Mouse (Mus musculus) layer of hippocampus, adult 2 months (tissue): ENCODE results near the gene Ttc39d. TPM values are rescaled to one million over a fixed set of nuclear protein-coding genes. Genes with fewer than 3 reads are reported as not detected.
"Not testable (repeated sequence)": the region's sequence is repeated elsewhere in the genome, so short reads cannot be mapped to it uniquely, and the experiment has no call there.

Source experiments
- DNase-seq, 2 experiments: peaks; one replicate each; pipeline ENCODE4 v3.0.0; 2022; ENCODE audit warnings: low spot score in 2 of 2
- H3K27ac ChIP-seq: fragments of 200-600 bp; 2 replicates; pipeline ENCODE4 v1.8.1; 2022
- H3K4me3 ChIP-seq: fragments of 200-600 bp; 2 replicates; pipeline ENCODE4 v1.8.1; 2022; ENCODE audit warnings: mild to moderate bottlenecking
- CTCF ChIP-seq: fragments of 200-600 bp; conservative IDR thresholded peaks from 2 replicates; pipeline ENCODE4 v1.8.1; 2022; ENCODE audit warnings: antibody characterized with exemption, mild to moderate bottlenecking, moderate library complexity
- total RNA-seq, 2 experiments: library from RNA; stranded (reverse); gene quantifications; 2 replicates each; pipeline ENCODE4 v1.2.3; 2021

Ttc39d gene
- total RNA-seq, 2 experiments from 2014 or later = 0.15 to 0.28 TPM

GRCm38 (mm10) chr17:80220131-80220530 is 12.9 kb downstream of the Ttc39d start:
- no peak for DNase-seq
- H3K27ac ChIP-seq = no peak overlapping the region
- H3K4me3 ChIP-seq = no peak overlapping the region
- TF ChIP-seq CTCF = no peak

DNA sequence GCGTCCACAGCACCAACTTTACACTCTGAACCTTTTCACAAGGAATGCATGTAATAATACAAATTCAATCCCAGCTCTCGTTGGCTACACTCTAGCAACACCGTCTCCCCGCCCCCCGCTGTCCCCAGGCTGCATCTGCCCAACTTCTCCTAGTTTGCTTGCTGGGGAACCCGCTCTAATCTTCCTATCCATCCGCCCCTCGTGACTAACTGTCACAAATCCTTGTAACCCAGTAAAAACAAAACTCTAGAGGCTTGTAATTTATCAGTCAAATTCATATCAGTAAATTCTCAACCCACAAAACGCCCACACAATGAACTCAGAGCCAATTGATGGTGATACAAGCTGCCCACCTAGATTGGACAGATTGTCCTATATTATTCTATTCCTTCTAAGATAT is 13.9 kb downstream of the Ttc39d start:
- no peak overlapping the region for H3K4me3 ChIP-seq
- no peak for DNase-seq
- no peak overlapping the region for H3K27ac ChIP-seq
- no peak for TF ChIP-seq CTCF

GRCm38 (mm10) chr17:80221890-80222628 is 14.8 kb downstream of the Ttc39d start:
- no peak overlapping the region for H3K4me3 ChIP-seq
- DNase-seq = no peak
- no peak overlapping the region for H3K27ac ChIP-seq
- TF ChIP-seq CTCF = peak; percentile 58

GRCm38 (mm10) chr17:80223829-80224228 is 16.6 kb downstream of the Ttc39d start:
- no peak for TF ChIP-seq CTCF
- H3K27ac ChIP-seq = peak overlapping the region; percentile 95
- no peak for DNase-seq

GRCm38 (mm10) chr17:80224326-80225116 is 17.3 kb downstream of the Ttc39d start, which contains the start of gene Gemin6:
Gemin6 (plus strand) TSS chr17:80224441.
- TF ChIP-seq CTCF = no peak
- Histone ChIP-seq H3K27ac (peak within 1 kb of the TSS; percentile 95), H3K4me3 (peak within 1 kb of the TSS; percentile 74)
- peak; percentile 84 to 91 for DNase-seq

More at GRCm38 (mm10) chr17:80223829-80224228, 16.6 kb downstream of the Ttc39d start:
- peak overlapping the region; percentile 74 for H3K4me3 ChIP-seq

GRCm38 (mm10) chr17:80225142-80225541 is 17.9 kb downstream of the Ttc39d start:
- not testable (repeated sequence) for DNase-seq, H3K27ac ChIP-seq
- H3K4me3 ChIP-seq = peak overlapping the region; percentile 74

DNA sequence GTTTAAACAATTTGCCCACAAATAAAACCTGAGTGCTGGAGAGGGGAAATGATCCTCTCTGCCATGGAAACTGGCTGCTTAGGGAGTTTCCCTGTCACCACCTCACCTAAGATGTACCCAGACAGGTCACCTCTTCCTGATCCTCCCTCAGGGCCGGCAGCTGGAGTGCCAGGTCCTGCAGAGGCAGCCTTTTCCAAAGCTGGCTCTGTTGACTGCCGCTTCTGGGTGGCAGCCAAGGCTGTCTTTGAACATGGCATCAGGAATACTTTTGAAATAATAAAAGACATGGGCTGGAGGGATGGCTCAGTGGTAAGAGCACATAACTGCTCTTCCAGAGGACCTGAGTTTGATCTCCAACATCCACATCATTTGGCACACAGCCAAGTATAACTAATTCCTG is 22.1 kb downstream of the Ttc39d start:
- H3K4me3 ChIP-seq = no peak overlapping the region
- peak overlapping the region; percentile 47; the same call in 1 of the 2 replicates for H3K27ac ChIP-seq
- DNase-seq = no peak

GRCm38 (mm10) chr17:80233844-80234243 is 26.6 kb downstream of the Ttc39d start:
- no peak for DNase-seq
- Histone ChIP-seq H3K27ac (no peak overlapping the region), H3K4me3 (no peak overlapping the region)
- no peak for TF ChIP-seq CTCF

More for the DNA sequence above, 22.1 kb downstream of the Ttc39d start:
- no peak for TF ChIP-seq CTCF

GRCm38 (mm10) chr17:80234376-80234775 is 27.1 kb downstream of the Ttc39d start:
- Histone ChIP-seq H3K27ac (0 out of 2 replicates have a peak overlapping the region, but pooled peaks have one; percentile 19), H3K4me3 (no peak overlapping the region)
- no peak for TF ChIP-seq CTCF
- no peak for DNase-seq

DNA sequence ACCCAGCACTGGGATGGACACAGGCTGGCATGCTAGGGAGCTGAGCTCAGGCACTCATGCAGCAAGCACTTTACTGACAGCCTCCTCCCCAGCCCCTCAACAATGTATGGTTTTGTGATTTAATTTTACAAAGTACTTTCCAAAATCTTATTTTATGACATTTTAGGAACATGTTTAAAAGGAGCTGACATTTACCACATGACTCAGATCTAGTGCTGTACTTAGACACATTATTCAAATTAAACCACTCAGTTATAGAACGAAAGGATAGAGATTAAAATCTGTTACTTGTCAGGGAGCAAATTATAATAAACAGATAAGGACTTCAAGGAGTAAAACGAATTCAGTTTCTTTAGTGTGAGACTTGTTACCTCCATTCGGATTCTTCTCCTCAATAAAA is 28.2 kb downstream of the Ttc39d start:
- TF ChIP-seq CTCF = no peak
- Histone ChIP-seq H3K4me3 (no peak overlapping the region), H3K27ac (peak overlapping the region; percentile 68; the same call in 1 of the 2 replicates)
- no peak for DNase-seq

DNA sequence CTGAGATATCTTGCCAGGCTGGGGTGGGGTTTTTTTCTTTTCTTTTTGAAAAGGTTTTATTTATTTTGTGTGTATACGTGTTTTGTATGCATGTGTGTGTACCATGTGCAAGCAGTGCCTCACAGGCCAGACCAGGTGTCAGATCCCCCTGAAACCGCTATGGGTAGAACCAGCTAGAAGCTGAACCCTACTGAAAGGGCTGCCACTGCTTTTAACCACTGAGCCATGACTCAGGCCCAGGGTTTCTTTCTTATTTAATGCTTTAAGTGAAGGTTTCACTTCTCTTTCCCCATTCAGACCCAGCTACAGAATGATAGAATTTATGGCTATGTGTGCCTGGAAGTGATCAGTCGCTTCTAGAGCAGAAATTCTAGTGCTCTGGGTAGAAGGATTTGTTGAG is 29.5 kb downstream of the Ttc39d start:
- no peak overlapping the region for H3K4me3 ChIP-seq
- TF ChIP-seq CTCF = no peak
- H3K27ac ChIP-seq = no peak overlapping the region
- no peak for DNase-seq

- Histone ChIP-seq H3K27ac (no peak overlapping the region), H3K4me3 (no peak overlapping the region)
- TF ChIP-seq CTCF = no peak
- DNase-seq = no peak
These were observed 30.2 kb downstream of the Ttc39d start for GRCm38 (mm10) chr17:80237475-80237874.

DNA sequence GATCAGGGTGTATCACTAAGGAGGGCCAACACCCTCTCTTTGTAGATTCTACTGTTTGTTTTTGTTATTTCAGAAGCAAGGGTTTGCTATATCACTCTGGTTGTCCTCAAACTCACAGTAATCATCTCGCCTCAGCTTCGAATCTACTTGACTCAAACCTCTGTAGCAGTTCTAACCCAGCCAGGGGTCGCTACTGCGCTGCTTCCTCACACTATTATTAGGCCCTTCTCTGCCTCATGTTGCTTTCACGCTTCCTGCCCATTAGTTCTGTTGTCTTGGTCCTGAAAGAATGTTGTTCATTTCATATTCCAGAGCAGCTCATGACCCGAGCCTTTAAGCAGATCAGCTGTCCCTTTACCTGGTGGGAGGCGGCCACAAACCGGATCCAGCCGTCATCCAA is 34.3 kb downstream of the Ttc39d start:
- DNase-seq = no peak
- no peak overlapping the region for H3K4me3 ChIP-seq
- TF ChIP-seq CTCF = no peak
- H3K27ac ChIP-seq = no peak overlapping the region
